Mouse (Mus musculus) stomach, postnatal 0 days (tissue): ENCODE data around the gene Ube2e3.

Experiments used
- CTCF ChIP-seq: IDR thresholded peaks from 2 replicates; pipeline ENCODE4 v1.5.1; 2016; ENCODE audit warnings: antibody characterized with exemption, low read depth, mild to moderate bottlenecking, moderate library complexity
- EP300 ChIP-seq: optimal IDR thresholded peaks from 2 replicates; pipeline ENCODE3; 2016; ENCODE audit warnings: antibody characterized with exemption

GRCm38 (mm10) chr2:78864116-78864515, 3.8 kb upstream of the Ube2e3 start:
- TF ChIP-seq CTCF (no peak), EP300 (no peak)
